Mouse (Mus musculus) intestine, embryonic 15.5 days (tissue): ENCODE data around the gene Fscn2. TPM values are rescaled to one million over a fixed set of nuclear protein-coding genes. Genes with fewer than 3 reads are reported as not detected.
A peak's percentile ranks its signal among the peaks of the same experiment; 100 is the strongest.

Experiments used
- ATAC-seq: fragments of 200-750 bp; cut with Nextera tagmentation; 2 replicates; pipeline ENCODE4 v1.8.0; 2017; ENCODE audit warnings: moderate TSS enrichment, moderate library complexity
- H3K27ac ChIP-seq: fragments of 300-500 bp; sonication (generic); 2 replicates; pipeline ENCODE4 v1.5.1; 2015; ENCODE audit warnings: mild to moderate bottlenecking, inconsistent platforms
- H3K27me3 ChIP-seq: fragments of 300-500 bp; sonication (generic); replicated peaks from 2 replicates; pipeline ENCODE4 v1.6.1; 2015; ENCODE audit warnings: inconsistent platforms
- H3K36me3 ChIP-seq: fragments of 300-500 bp; sonication (generic); 2 replicates; pipeline ENCODE4 v1.6.1; 2015; ENCODE audit warnings: inconsistent platforms
- H3K4me1 ChIP-seq: fragments of 300-500 bp; sonication (generic); replicated peaks from 2 replicates; pipeline ENCODE4 v1.6.1; 2015; ENCODE audit warnings: inconsistent platforms
- H3K4me2 ChIP-seq: fragments of 300-500 bp; sonication (generic); replicated peaks from 2 replicates; pipeline ENCODE4 v1.6.1; 2015; ENCODE audit warnings: mild to moderate bottlenecking, inconsistent platforms
- H3K4me3 ChIP-seq: fragments of 300-500 bp; sonication (generic); replicated peaks from 2 replicates; pipeline ENCODE4 v1.5.1; 2015; ENCODE audit warnings: inconsistent platforms
- H3K9ac ChIP-seq: fragments of 300-500 bp; sonication (generic); 2 replicates; pipeline ENCODE4 v1.6.1; 2015; ENCODE audit warnings: inconsistent platforms
- H3K9me3 ChIP-seq: fragments of 300-500 bp; sonication (generic); 2 replicates; pipeline ENCODE4 v1.6.1; 2016; ENCODE audit warnings: inconsistent platforms
- whole genome bisulfite sequencing: fragments of 180-500 bp; shearing (Covaris S2); methylation state at CpG from one replicate; pipeline ENCODE4 v1.1.7; 2015; 5-methylcytosine and 5-hydroxymethylcytosine counted together
- polyA plus RNA-seq: library from polyadenylated mRNA; unstranded; fragments of >200 nt; fragmentation: Nextera tagmentation; extraction: Ambion mirVana; gene quantifications from 2 replicates; pipeline ENCODE4 v1.2.1, GENCODE M21; 2015

Fscn2 gene
- polyA plus RNA-seq, 1 experiment from 2014 or later: 0.18 TPM

GRCm38 (mm10) chr11:120373025-120373424, 11.7 kb downstream of the Fscn2 start:
- Histone ChIP-seq H3K4me3 (no peak overlapping the region), H3K4me1 (peaks cover 19% of the 10 kb centered on the region), H3K36me3 (peaks cover 40% of the 10 kb centered on the region), H3K27me3 (no peaks in the 10 kb centered on the region), H3K9me3 (no peaks in the 10 kb centered on the region), H3K4me2 (no peak overlapping the region), H3K27ac (no peak overlapping the region), H3K9ac (no peak overlapping the region)
- WGBS: 64% methylated on average over 13 of the region's 13 CpGs
- ATAC-seq: no peak

- peaks cover 23% of the 10 kb centered on the region for H3K4me1 ChIP-seq
- no peak for ATAC-seq
- peaks cover 40% of the 10 kb centered on the region for H3K36me3 ChIP-seq
- H3K27me3 ChIP-seq: no peaks in the 10 kb centered on the region
- H3K4me3 ChIP-seq: no peak overlapping the region
- H3K27ac ChIP-seq: no peak overlapping the region
- WGBS: 87% methylated on average over 23 of the region's 23 CpGs
- 0 out of 2 replicates have a peak overlapping the region, but pooled peaks have one; percentile 13 for H3K9ac ChIP-seq
- H3K4me2 ChIP-seq: no peak overlapping the region
- no peaks in the 10 kb centered on the region for H3K9me3 ChIP-seq
Observed at GRCm38 (mm10) chr11:120373820-120374586, 12.7 kb downstream of the Fscn2 start.

GRCm38 (mm10) chr11:120375324-120375723, 14.0 kb downstream of the Fscn2 start:
- no peak overlapping the region for H3K4me3 ChIP-seq
- no peaks in the 10 kb centered on the region for H3K9me3 ChIP-seq
- no peak overlapping the region for H3K27ac ChIP-seq
- H3K36me3 ChIP-seq: peaks cover 38% of the 10 kb centered on the region
- no peaks in the 10 kb centered on the region for H3K27me3 ChIP-seq
- WGBS: 92% methylated on average over 10 of the region's 10 CpGs
- no peak for ATAC-seq
- H3K9ac ChIP-seq: no peak overlapping the region
- H3K4me1 ChIP-seq: peaks cover 23% of the 10 kb centered on the region
- no peak overlapping the region for H3K4me2 ChIP-seq

GRCm38 (mm10) chr11:120376302-120377160, 15.2 kb downstream of the Fscn2 start:
- no peak overlapping the region for H3K4me3 ChIP-seq
- 0 out of 2 replicates have a peak overlapping the region, but pooled peaks have one; percentile 94 for H3K4me2 ChIP-seq
- no peaks in the 10 kb centered on the region for H3K27me3 ChIP-seq
- H3K9ac ChIP-seq: no peak overlapping the region
- ATAC-seq: no peak
- H3K36me3 ChIP-seq: peaks cover 43% of the 10 kb centered on the region
- no peak overlapping the region for H3K27ac ChIP-seq
- H3K4me1 ChIP-seq: peaks cover 23% of the 10 kb centered on the region
- WGBS: 88% methylated on average over 17 of the region's 17 CpGs
- no peaks in the 10 kb centered on the region for H3K9me3 ChIP-seq

- ATAC-seq: no peak
- Histone ChIP-seq H3K36me3 (peaks cover 52% of the 10 kb centered on the region), H3K27me3 (no peaks in the 10 kb centered on the region), H3K4me3 (peak overlapping the region; percentile 83), H3K9me3 (no peaks in the 10 kb centered on the region), H3K27ac (no peak overlapping the region), H3K4me1 (peaks cover 23% of the 10 kb centered on the region), H3K4me2 (peak overlapping the region; percentile 94), H3K9ac (peak overlapping the region; percentile 79; the same call in 1 of the 2 replicates)
- 66% methylated on average over 10 of the region's 10 CpGs for WGBS
Observed at GRCm38 (mm10) chr11:120377337-120377736, 16.0 kb downstream of the Fscn2 start.

GRCm38 (mm10) chr11:120378031-120378610, 16.8 kb downstream of the Fscn2 start:
- ATAC-seq: peak; percentile 74
- Histone ChIP-seq H3K27me3 (no peaks in the 10 kb centered on the region), H3K4me1 (peaks cover 23% of the 10 kb centered on the region), H3K4me2 (peak overlapping the region; percentile 94), H3K27ac (0 out of 2 replicates have a peak overlapping the region, but pooled peaks have one; percentile 38), H3K36me3 (peaks cover 58% of the 10 kb centered on the region), H3K9ac (peak overlapping the region; percentile 79), H3K4me3 (peak overlapping the region; percentile 83), H3K9me3 (no peaks in the 10 kb centered on the region)
- 2% methylated on average over 39 of the region's 40 CpGs for WGBS

- H3K27me3 ChIP-seq: no peaks in the 10 kb centered on the region
- H3K36me3 ChIP-seq: peaks cover 56% of the 10 kb centered on the region
- whole genome bisulfite sequencing: 7% methylated on average over 54 of the region's 54 CpGs
- H3K4me1 ChIP-seq: peaks cover 23% of the 10 kb centered on the region
- peak within 1 kb of the TSS; percentile 54 for H3K27ac ChIP-seq
- ATAC-seq: peak; percentile 94
- H3K4me2 ChIP-seq: peak within 1 kb of the TSS; percentile 94
- H3K9me3 ChIP-seq: no peaks in the 10 kb centered on the region
- H3K9ac ChIP-seq: peak within 1 kb of the TSS; percentile 79
- H3K4me3 ChIP-seq: peak within 1 kb of the TSS; percentile 83
Observed at GRCm38 (mm10) chr11:120378611-120379540, 17.5 kb downstream of the Fscn2 start, which contains the start of gene Faap100. Gene Faap100 (minus strand): TSS chr11:120378764.

GRCm38 (mm10) chr11:120380271-120380670, 18.9 kb downstream of the Fscn2 start:
- Histone ChIP-seq H3K9ac (no peak overlapping the region), H3K36me3 (peaks cover 54% of the 10 kb centered on the region), H3K4me2 (no peak overlapping the region), H3K27ac (no peak overlapping the region), H3K4me1 (peaks cover 23% of the 10 kb centered on the region), H3K4me3 (no peak overlapping the region), H3K9me3 (no peaks in the 10 kb centered on the region), H3K27me3 (no peaks in the 10 kb centered on the region)
- 91% methylated on average over 3 of the region's 3 CpGs for WGBS
- ATAC-seq: no peak

- H3K9me3 ChIP-seq: no peaks in the 10 kb centered on the region
- no peak overlapping the region for H3K27ac ChIP-seq
- H3K4me1 ChIP-seq: peaks cover 23% of the 10 kb centered on the region
- no peak overlapping the region for H3K9ac ChIP-seq
- no peaks in the 10 kb centered on the region for H3K27me3 ChIP-seq
- no peak overlapping the region for H3K4me3 ChIP-seq
- WGBS: 92% methylated on average over 4 of the region's 4 CpGs
- H3K36me3 ChIP-seq: peaks cover 53% of the 10 kb centered on the region
- no peak for ATAC-seq
- H3K4me2 ChIP-seq: no peak overlapping the region
Observed at GRCm38 (mm10) chr11:120381157-120381556, 19.8 kb downstream of the Fscn2 start.

- WGBS: 92% methylated on average over 9 of the region's 9 CpGs
- no peak overlapping the region for H3K4me2 ChIP-seq
- no peaks in the 10 kb centered on the region for H3K27me3 ChIP-seq
- H3K4me1 ChIP-seq: peaks cover 15% of the 10 kb centered on the region
- no peak for ATAC-seq
- peaks cover 56% of the 10 kb centered on the region for H3K36me3 ChIP-seq
- no peak overlapping the region for H3K27ac ChIP-seq
- no peaks in the 10 kb centered on the region for H3K9me3 ChIP-seq
- no peak overlapping the region for H3K4me3 ChIP-seq
- H3K9ac ChIP-seq: no peak overlapping the region
Observed at GRCm38 (mm10) chr11:120382509-120382908, 21.2 kb downstream of the Fscn2 start.

- 93% methylated on average over 6 of the region's 6 CpGs for WGBS
- Histone ChIP-seq H3K4me3 (no peak overlapping the region), H3K4me1 (no peaks in the 10 kb centered on the region), H3K9me3 (no peaks in the 10 kb centered on the region), H3K9ac (no peak overlapping the region), H3K27me3 (no peaks in the 10 kb centered on the region), H3K36me3 (peaks cover 46% of the 10 kb centered on the region), H3K4me2 (no peak overlapping the region), H3K27ac (no peak overlapping the region)
- ATAC-seq: no peak
Observed at GRCm38 (mm10) chr11:120386632-120387031, 25.3 kb downstream of the Fscn2 start.
